ENCODE assay signal across 7 mouse cellular contexts in the genomic region with DNA sequence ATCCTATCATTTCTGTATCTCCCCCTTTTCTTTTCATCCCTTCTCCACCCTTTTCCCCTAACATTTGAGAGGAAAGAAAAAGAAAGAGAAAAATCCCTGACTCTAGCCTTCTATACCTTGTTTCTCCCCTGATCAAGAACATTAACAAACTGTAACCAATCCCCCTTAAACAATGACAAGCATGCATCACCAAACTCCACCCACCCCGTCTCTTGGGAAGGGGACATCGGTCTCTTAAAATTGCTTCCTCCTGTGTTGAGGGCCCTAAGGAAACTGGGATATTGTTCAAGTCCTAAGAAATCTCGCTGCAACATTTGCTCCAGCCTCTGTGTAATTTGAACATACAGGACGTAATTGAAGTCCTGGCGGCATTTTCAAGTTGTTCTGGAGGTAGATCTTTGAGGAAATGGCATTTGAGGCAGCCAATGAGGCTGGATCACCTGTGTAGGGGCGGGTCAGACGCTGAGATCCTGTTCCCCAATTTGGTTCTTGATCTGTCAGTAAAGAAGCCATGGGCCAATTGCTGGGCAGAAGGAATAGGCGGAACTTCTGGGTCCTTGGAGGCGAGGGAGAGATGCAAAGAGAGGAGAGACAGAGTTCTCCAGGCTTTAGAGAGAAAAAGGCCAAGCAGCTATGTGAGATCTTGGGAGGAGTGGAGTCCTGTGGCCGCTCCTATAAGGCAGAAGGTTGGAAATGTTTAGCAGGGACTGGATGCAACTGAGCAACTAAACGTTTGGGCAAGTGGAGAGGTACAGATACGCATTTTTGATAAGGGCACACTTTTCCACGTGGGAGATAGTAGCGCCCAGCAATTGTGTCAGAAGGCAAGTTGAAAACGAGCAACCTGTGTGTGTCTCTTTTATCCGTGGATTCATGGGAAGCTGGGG. TPM values are rescaled to one million over a fixed set of nuclear protein-coding genes. Genes with fewer than 3 reads are reported as not detected.
DNase-seq lines count a peak whose midpoint lies in the region; ATAC-seq lines count a peak whose summit lies in the region.

No protein-coding gene starts in this region.

- intact Hi-C loops in gastrocnemius, postnatal 14 days (cut with DNase I; ENCODE audit: low total_unique reads) = no loop called here

- peak; percentile 99 for ATAC-seq in inflammation-experienced regulatory T-cells, adult 6 months
- peak; percentile 87 for ATAC-seq in megakaryocyte, adult 5-6 weeks (ENCODE audit: poor library complexity, severe bottlenecking)

- DNase-seq in adrenal gland, postnatal 10 days = peak; percentile 77
- DNase-seq in embryo, embryonic 10 days (ENCODE audit: low spot score) = peak; percentile 94
- DNase-seq in gastrocnemius, postnatal 14 days = peak; percentile 34
- DNase-seq in left cerebral cortex, adult 9 months (ENCODE audit: low spot score in 2 of 2) = peak; percentile 78 to 93
- peak; percentile 86 to 90 for DNase-seq in right cerebral cortex, postnatal 36 days (ENCODE audit: low spot score in 2 of 2)

RNA-seq across cellular contexts. Expression of a gene that starts 5.5 kb away (rescaled TPM):
- total RNA-seq in adrenal gland, postnatal 10 days (2021) = 10 to 100 TPM; 37.8 to 44.3 TPM
- total RNA-seq in gastrocnemius, postnatal 14 days (2021) = 100 to 1,000 TPM; 110 to 112 TPM
- 10 to 100 TPM in 2 of 3 experiments, 1 to 10 TPM in 1; 2.8 to 17.4 (median 15.1) TPM for polyA plus RNA-seq in inflammation-experienced regulatory T-cells, adult 6 months (2017; shearing (Covaris generic))
- 8.8 and 9.1 TPM in 2 replicates for total RNA-seq in megakaryocyte, adult 5-6 weeks (2015)
- 5.5 and 6.6 TPM in 2 replicates for total RNA-seq in megakaryocyte, adult 5-6 weeks (2017)

RNA-seq across cellular contexts. Expression of a gene that starts 23.9 kb away (rescaled TPM):
- 10 to 100 TPM in 1 of 2 experiments, 1 to 10 TPM in 1; 8.1 to 12.7 TPM for total RNA-seq in adrenal gland, postnatal 10 days (2021)
- 1 to 10 TPM; 1.4 to 1.9 TPM for total RNA-seq in gastrocnemius, postnatal 14 days (2021)
- polyA plus RNA-seq in inflammation-experienced regulatory T-cells, adult 6 months (2017; shearing (Covaris generic)) = 100 to 1,000 TPM in 2 of 3 experiments, 10 to 100 TPM in 1; 10.2 to 157 (median 117) TPM
- 87.1 and 142 TPM in 2 replicates for total RNA-seq in megakaryocyte, adult 5-6 weeks (2015)
- 67.2 and 77.3 TPM in 2 replicates for total RNA-seq in megakaryocyte, adult 5-6 weeks (2017)

RNA-seq across cellular contexts. Expression of a gene that starts 35.0 kb away (rescaled TPM):
- total RNA-seq in adrenal gland, postnatal 10 days (2021) = under 1 TPM; 0.24 to 0.45 TPM
- under 1 TPM; 0.49 to 0.68 TPM for total RNA-seq in gastrocnemius, postnatal 14 days (2021)
- not detected for polyA plus RNA-seq in inflammation-experienced regulatory T-cells, adult 6 months (2017; shearing (Covaris generic))
- total RNA-seq in megakaryocyte, adult 5-6 weeks (2015) = 0.25 TPM in 1 of 2 replicates, not detected in the other
- not detected in 2 replicates for total RNA-seq in megakaryocyte, adult 5-6 weeks (2017)

RNA-seq across cellular contexts. Expression of a gene that starts 56.3 kb away (rescaled TPM):
- under 1 TPM in 1 of 2 experiments, not detected in 1; 0.76 TPM for total RNA-seq in adrenal gland, postnatal 10 days (2021)
- total RNA-seq in gastrocnemius, postnatal 14 days (2021) = under 1 TPM in 1 of 2 experiments, not detected in 1; 0.16 TPM
- polyA plus RNA-seq in inflammation-experienced regulatory T-cells, adult 6 months (2017; shearing (Covaris generic)) = 1 to 10 TPM in 2 of 3 experiments, not detected in 1; 1.2 to 1.3 TPM
- total RNA-seq in megakaryocyte, adult 5-6 weeks (2015) = 0.25 and 0.27 TPM in 2 replicates
- total RNA-seq in megakaryocyte, adult 5-6 weeks (2017) = not detected in 2 replicates

RNA-seq across cellular contexts. Expression of a gene that starts 59.5 kb away (rescaled TPM):
- 10 to 100 TPM; 23.1 to 35.2 TPM for total RNA-seq in adrenal gland, postnatal 10 days (2021)
- total RNA-seq in gastrocnemius, postnatal 14 days (2021) = 10 to 100 TPM; 24.1 to 31.4 TPM
- 10 to 100 TPM; 22.1 to 59.6 (median 49.1) TPM for polyA plus RNA-seq in inflammation-experienced regulatory T-cells, adult 6 months (2017; shearing (Covaris generic))
- 28.8 and 36.1 TPM in 2 replicates for total RNA-seq in megakaryocyte, adult 5-6 weeks (2015)
- 19.1 and 27.0 TPM in 2 replicates for total RNA-seq in megakaryocyte, adult 5-6 weeks (2017)

Comparison
In these comparisons a context has a peak if more than half of its experiments do, and no peak if none do; other contexts are left out.
1. Peak in every context shown above with its lines: DNase-seq and ATAC-seq.
2. DNase-seq: peak in every context shown above with its lines; median percentile 94 in embryo, embryonic 10 days; 88 in right cerebral cortex, postnatal 36 days; 86 in left cerebral cortex, adult 9 months; 77 in adrenal gland, postnatal 10 days; 34 in gastrocnemius, postnatal 14 days.
3. RNA of a gene that starts 23.9 kb away (total RNA-seq): 67.2 to 142 TPM in megakaryocyte, adult 5-6 weeks; 8.1 to 12.7 TPM in adrenal gland, postnatal 10 days and 1.4 to 1.9 TPM in gastrocnemius, postnatal 14 days; every median in the first group is over 4 times any median in the second.